Comparison of ENCODE assay signal across 8 mouse cellular contexts in genomic region chr10:56920711-56921672, GRCm38 (mm10).
DNase-seq lines count a peak whose midpoint lies in the region; ATAC-seq and TF ChIP-seq lines count a peak whose summit lies in the region.

No protein-coding gene starts in this region.

- ATAC-seq in midbrain, embryonic 14.5 days (ENCODE audit: low FRiP score, low TSS enrichment) = no peak

- TF ChIP-seq CTCF in kidney, adult 2 months (conservative IDR thresholded peaks at IDR 0.05; ENCODE audit: insufficient read depth, insufficient read length, low read depth, low read length) = no peak

- DNase-seq in layer of hippocampus, adult 8-10 months (ENCODE audit: low spot score in 2 of 2) = peak; percentile 18 to 26
- no peak for DNase-seq in layer of hippocampus, adult 11-12 months (ENCODE audit: low spot score)
- DNase-seq in cerebellum, postnatal 25 days = peak; percentile 7 to 18
- peak; percentile 55 for DNase-seq in heart, adult 8-10 months (ENCODE audit: low spot score)
- peak; percentile 75 for DNase-seq in kidney, adult 2 months
- peak; percentile 13 for DNase-seq in midbrain, embryonic 14.5 days
- peak; percentile 15 to 66 for DNase-seq in urinary bladder, postnatal 36 days (ENCODE audit: low spot score in 2 of 2)
- DNase-seq in thymus, adult 18-20 months = no peak

- no peaks in the 10 kb centered on the region for H3K36me3 ChIP-seq in kidney, adult 2 months (ENCODE audit: control insufficient read depth, insufficient read depth, low read length)
- H3K36me3 ChIP-seq in midbrain, embryonic 14.5 days (ENCODE audit: control insufficient read depth, insufficient read depth, low read length) = no peaks in the 10 kb centered on the region

- no peaks in the 10 kb centered on the region for H3K4me1 ChIP-seq in kidney, adult 2 months (ENCODE audit: control insufficient read depth, insufficient read depth, low read length)
- no peaks in the 10 kb centered on the region for H3K4me1 ChIP-seq in midbrain, embryonic 14.5 days (ENCODE audit: control insufficient read depth, insufficient read depth, low read length)

- H3K4me2 ChIP-seq in midbrain, embryonic 14.5 days (ENCODE audit: low read length) = no peak overlapping the region

- no peaks in the 10 kb centered on the region for H3K27me3 ChIP-seq in kidney, adult 2 months (replicated peaks; ENCODE audit: control insufficient read depth, insufficient read depth, low read length)
- H3K27me3 ChIP-seq in midbrain, embryonic 14.5 days (ENCODE audit: control insufficient read depth, insufficient read depth, low read length) = no peaks in the 10 kb centered on the region

- H3K27ac ChIP-seq in kidney, adult 2 months (ENCODE audit: insufficient read depth, low read depth, low read length) = peak overlapping the region; percentile 78
- no peak overlapping the region for H3K27ac ChIP-seq in midbrain, embryonic 14.5 days (replicated peaks; ENCODE audit: low read depth, low read length)

- no peak overlapping the region for H3K9ac ChIP-seq in midbrain, embryonic 14.5 days (replicated peaks; ENCODE audit: low read length)

- no peak overlapping the region; the same call in 1 of the 2 replicates for H3K4me3 ChIP-seq in kidney, adult 2 months (ENCODE audit: insufficient read depth, low read depth, low read length)
- H3K4me3 ChIP-seq in midbrain, embryonic 14.5 days (replicated peaks; ENCODE audit: low read depth, low read length) = no peak overlapping the region

- WGBS in kidney, adult 2 months = 28% methylated on average over 20 of the region's 20 CpGs
- 53% methylated on average over 20 of the region's 20 CpGs for WGBS in midbrain, embryonic 14.5 days

- H3K9me3 ChIP-seq in midbrain, embryonic 14.5 days (ENCODE audit: control insufficient read depth, low read length) = no peaks in the 10 kb centered on the region

- TF ChIP-seq POLR2A in kidney, adult 2 months (IDR thresholded peaks at IDR 0.05; ENCODE audit: low read depth, low read length) = no peak

Comparison
In these comparisons a context has a peak if more than half of its experiments do, and no peak if none do; other contexts are left out.
1. DNase-seq: peak in layer of hippocampus, adult 8-10 months (2 of 2), cerebellum, postnatal 25 days (2 of 2), heart, adult 8-10 months (single experiment), kidney, adult 2 months (single experiment), midbrain, embryonic 14.5 days (single experiment) and urinary bladder, postnatal 36 days (2 of 2); none in layer of hippocampus, adult 11-12 months (single experiment) and thymus, adult 18-20 months (0 of 2).